Comparison of ENCODE assay signal across 9 mouse cellular contexts in the genomic region with DNA sequence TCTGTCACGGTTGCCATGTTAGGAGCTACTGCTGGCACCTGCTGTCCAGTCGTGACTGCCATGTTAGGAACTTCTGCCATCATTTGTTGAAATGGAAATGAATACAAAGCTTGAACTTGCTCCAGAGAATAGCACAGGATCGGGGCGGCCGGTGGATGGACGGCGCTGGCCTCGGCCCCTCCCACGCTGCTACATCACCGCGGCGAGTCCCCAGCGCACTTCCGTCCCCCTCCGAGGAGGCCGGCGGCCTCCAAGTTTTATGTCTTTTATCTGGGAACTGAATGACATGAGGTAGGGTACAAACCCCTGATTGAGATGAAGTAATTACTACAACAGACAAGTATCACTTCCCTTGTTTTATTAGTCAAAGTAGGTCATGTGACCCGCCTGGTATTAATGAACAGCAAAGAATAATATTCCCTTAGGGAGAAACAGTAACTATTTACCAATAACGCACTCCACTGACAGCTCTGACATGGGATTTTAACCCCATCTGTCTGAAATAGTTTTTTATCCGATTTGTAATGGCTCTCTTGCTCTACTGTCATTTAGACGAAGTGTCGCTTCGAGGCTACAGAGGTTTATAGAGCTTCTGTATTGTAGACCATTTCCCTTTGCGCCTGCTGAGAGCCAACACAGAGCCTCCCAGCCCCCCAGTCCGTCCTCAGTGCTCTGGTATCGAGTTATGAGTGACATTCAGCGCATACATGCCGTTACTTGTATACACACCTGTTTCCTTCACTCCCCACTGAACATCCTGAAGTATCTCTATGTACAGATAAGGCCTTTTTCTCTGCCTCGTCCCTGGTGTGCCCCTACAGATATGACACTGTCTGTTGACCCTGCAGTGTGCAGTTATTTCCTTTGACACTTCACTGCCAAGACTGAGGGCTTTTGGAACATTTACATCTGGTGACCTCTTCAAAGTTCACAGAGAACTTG. TPM values are rescaled to one million over a fixed set of nuclear protein-coding genes. Genes with fewer than 3 reads are reported as not detected.
DNase-seq lines count a peak whose midpoint lies in the region; ATAC-seq and TF ChIP-seq lines count a peak whose summit lies in the region.
"Had no signal": no experiment of that assay in that cellular context is flagged by ENCODE, and none has a peak within 500 bp of the region (broad histone marks: within the 10 kb centered on the region; RNA-seq: fewer than 3 reads in every experiment).

No protein-coding gene starts in this region.

- WGBS in lung, embryonic 16.5 days = 51% methylated on average over 28 of the region's 29 CpGs
- 71% methylated on average over 28 of the region's 29 CpGs for WGBS in forebrain, embryonic 12.5 days
- 29% methylated on average over 28 of the region's 29 CpGs for WGBS in liver, embryonic 12.5 days (ENCODE audit: insufficient replicate concordance)
- 44% methylated on average over 28 of the region's 29 CpGs for WGBS in thymus, adult 2 months

- ATAC-seq in lung, embryonic 16.5 days (ENCODE audit: low read depth) = peak; percentile 76
- peak; percentile 69; the same call in 1 of the 2 replicates for ATAC-seq in forebrain, embryonic 12.5 days (ENCODE audit: low FRiP score)
- peak; percentile 89 for ATAC-seq in liver, embryonic 12.5 days

- no peaks in the 10 kb centered on the region for H3K36me3 ChIP-seq in lung, embryonic 16.5 days (ENCODE audit: control insufficient read depth, insufficient read depth, low read length)
- no peaks in the 10 kb centered on the region for H3K36me3 ChIP-seq in forebrain, embryonic 12.5 days (replicated peaks)
- no peaks in the 10 kb centered on the region for H3K36me3 ChIP-seq in liver, embryonic 12.5 days
- H3K36me3 ChIP-seq in thymus, adult 2 months (ENCODE audit: control insufficient read depth, insufficient read depth, low read length) = no peaks in the 10 kb centered on the region

- no peak overlapping the region for H3K27ac ChIP-seq in lung, embryonic 16.5 days (ENCODE audit: low read length)
- no peak overlapping the region for H3K27ac ChIP-seq in forebrain, embryonic 12.5 days
- peak overlapping the region; percentile 79 for H3K27ac ChIP-seq in liver, embryonic 12.5 days
- H3K27ac ChIP-seq in thymus, adult 2 months (ENCODE audit: control insufficient read depth, insufficient read depth, low read length) = peak overlapping the region; percentile 60

- peaks cover 13% of the 10 kb centered on the region; the same call in 1 of the 2 replicates for H3K4me1 ChIP-seq in lung, embryonic 16.5 days (replicated peaks; ENCODE audit: control insufficient read depth, insufficient read depth, low read length)
- no peaks in the 10 kb centered on the region; the same call in 1 of the 2 replicates for H3K4me1 ChIP-seq in forebrain, embryonic 12.5 days
- peaks cover 50% of the 10 kb centered on the region for H3K4me1 ChIP-seq in liver, embryonic 12.5 days
- peaks cover 27% of the 10 kb centered on the region for H3K4me1 ChIP-seq in thymus, adult 2 months (replicated peaks; ENCODE audit: control insufficient read depth, insufficient read depth, low read length)

- H3K9ac ChIP-seq in lung, embryonic 16.5 days (ENCODE audit: low read length) = no peak overlapping the region
- H3K9ac ChIP-seq in forebrain, embryonic 12.5 days = no peak overlapping the region
- H3K9ac ChIP-seq in liver, embryonic 12.5 days = peak overlapping the region; percentile 33; the same call in 1 of the 2 replicates

- no peak for TF ChIP-seq POLR2A in thymus, adult 2 months (IDR thresholded peaks at IDR 0.05; ENCODE audit: control insufficient read depth, extremely low read depth, insufficient read depth, low read length, poor library complexity)

- H3K4me3 ChIP-seq in lung, embryonic 16.5 days (ENCODE audit: low read length) = no peak overlapping the region
- H3K4me3 ChIP-seq in forebrain, embryonic 12.5 days (replicated peaks) = no peak overlapping the region
- peak overlapping the region; percentile 21 for H3K4me3 ChIP-seq in liver, embryonic 12.5 days
- peak overlapping the region; percentile 12; the same call in 1 of the 2 replicates for H3K4me3 ChIP-seq in thymus, adult 2 months (ENCODE audit: control insufficient read depth, insufficient read depth, low read length)

- no peak for DNase-seq in lung, postnatal 25 days (ENCODE audit: low spot score)
- DNase-seq in thymus, adult 2 months = peak; percentile 42
- no peak for DNase-seq in cerebellum, adult 11-12 months
- DNase-seq in adrenal gland, adult 8-10 months = no peak
- no peak for DNase-seq in layer of hippocampus, adult 9-11 months
- DNase-seq: spleen, adult 18-20 months had no signal

- TF ChIP-seq CTCF in thymus, adult 2 months (IDR thresholded peaks at IDR 0.05; ENCODE audit: borderline replicate concordance, control insufficient read depth, extremely low read depth, insufficient read depth, low read length, poor library complexity) = no peak

- peak overlapping the region; percentile 33; the same call in 1 of the 2 replicates for H3K4me2 ChIP-seq in lung, embryonic 16.5 days (ENCODE audit: low read depth, low read length)
- H3K4me2 ChIP-seq in forebrain, embryonic 12.5 days = 0 out of 2 replicates have a peak overlapping the region, but pooled peaks have one; percentile 13
- H3K4me2 ChIP-seq in liver, embryonic 12.5 days = peak overlapping the region; percentile 66

- no peaks in the 10 kb centered on the region for H3K27me3 ChIP-seq in lung, embryonic 16.5 days (ENCODE audit: control insufficient read depth, insufficient read depth, low read depth, low read length)
- H3K27me3 ChIP-seq in forebrain, embryonic 12.5 days = no peaks in the 10 kb centered on the region
- no peaks in the 10 kb centered on the region for H3K27me3 ChIP-seq in liver, embryonic 12.5 days (replicated peaks)
- H3K27me3 ChIP-seq in thymus, adult 2 months (ENCODE audit: control insufficient read depth, insufficient read depth, low read length) = no peaks in the 10 kb centered on the region

- no peaks in the 10 kb centered on the region for H3K9me3 ChIP-seq in lung, embryonic 16.5 days (ENCODE audit: control insufficient read depth, low read length)
- H3K9me3 ChIP-seq in forebrain, embryonic 12.5 days = 0 out of 2 replicates have a peak, but pooled peaks cover 2% of the 10 kb centered on the region
- no peaks in the 10 kb centered on the region for H3K9me3 ChIP-seq in liver, embryonic 12.5 days (replicated peaks)

RNA-seq across cellular contexts. Expression of a gene that starts 37.3 kb away (rescaled TPM):
- polyA plus RNA-seq in lung, embryonic 16.5 days (2015; fragmentation: Nextera tagmentation; extraction: Ambion mirVana) = 2.0 and 3.0 TPM in 2 replicates
- polyA plus RNA-seq in forebrain, embryonic 12.5 days (2016; fragmentation: Nextera tagmentation; extraction: Ambion mirVana) = 3.6 and 4.6 TPM in 2 replicates
- 0.23 and 0.57 TPM in 2 replicates for polyA plus RNA-seq in liver, embryonic 12.5 days (2016; fragmentation: Nextera tagmentation; extraction: Ambion mirVana)
- 0.15 and 0.46 TPM in 2 replicates for polyA plus RNA-seq in thymus, adult 2 months (2012; rRNA removed)
- total RNA-seq in adrenal gland, adult 8-10 months (2022) = 1 to 10 TPM in 3 of 4 experiments, under 1 TPM in 1; 0.98 to 4.1 (median 2.8) TPM

Comparison
In these comparisons a context has a peak if more than half of its experiments do, and no peak if none do; other contexts are left out.
1. H3K27ac ChIP-seq: peak in liver, embryonic 12.5 days (single experiment) and thymus, adult 2 months (single experiment); none in lung, embryonic 16.5 days (single experiment) and forebrain, embryonic 12.5 days (single experiment).
2. H3K4me2 ChIP-seq: peak in every context shown above with its lines; median percentile 66 in liver, embryonic 12.5 days; 33 in lung, embryonic 16.5 days; 13 in forebrain, embryonic 12.5 days.
3. H3K4me3 ChIP-seq: peak in liver, embryonic 12.5 days (single experiment) and thymus, adult 2 months (single experiment); none in lung, embryonic 16.5 days (single experiment) and forebrain, embryonic 12.5 days (single experiment).
4. Peak in every context shown above with its lines, with median percentiles within 50 percentile points of each other: ATAC-seq.